Mouse (Mus musculus) spleen, adult 2 months (tissue): Measurements from ENCODE around the gene Ppm1j.

Source experiments
- CTCF ChIP-seq: fragments of 200-500 bp; IDR thresholded peaks from 2 replicates; pipeline ENCODE4 v1.5.1; 2011; ENCODE audit warnings: mild to moderate bottlenecking, inconsistent platforms; ENCODE audit not compliant: insufficient read depth, insufficient read length, insufficient replicate concordance; ENCODE audit errors: extremely low read depth
- POLR2A ChIP-seq: fragments of 200-500 bp; IDR thresholded peaks from 2 replicates; pipeline ENCODE4 v1.6.1; 2011; ENCODE audit warnings: low read depth, low read length, inconsistent platforms

GRCm38 (mm10) chr3:104785284-104785683, 4.4 kb downstream of the Ppm1j start:
- TF ChIP-seq CTCF (no peak), POLR2A (no peak)
